Mouse (Mus musculus) Muller cell, postnatal 12 days (primary cell): Measurements from ENCODE around the gene Stx17.
A peak's percentile ranks its signal among the peaks of the same experiment; 100 is the strongest.

Experiments used
- DNase-seq: peaks from one replicate; pipeline ENCODE4 v3.0.0-alpha.2; 2015; ENCODE audit errors: inconsistent ontology term

Stx17 gene

DNA sequence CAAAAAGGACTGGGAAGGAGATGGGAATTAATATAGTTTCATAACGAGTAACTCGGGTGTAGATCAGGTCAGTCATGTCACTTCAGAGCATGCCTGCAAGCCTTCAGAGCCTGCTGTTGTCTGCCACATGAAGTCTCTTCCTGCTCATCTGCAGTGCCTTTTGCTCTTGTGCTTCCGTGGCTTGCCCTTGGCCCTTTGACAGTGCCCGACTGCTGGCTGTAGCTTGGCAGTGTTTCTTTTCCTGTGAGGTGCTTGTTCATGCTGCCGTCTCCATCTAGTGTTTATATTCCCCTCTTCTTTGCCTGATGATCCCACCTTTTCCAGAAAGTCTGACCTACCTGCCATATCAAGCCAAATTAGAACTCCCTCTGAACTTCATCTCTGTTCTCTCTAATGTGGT, 39.1 kb downstream of the Stx17 start:
- no peak for DNase-seq

DNA sequence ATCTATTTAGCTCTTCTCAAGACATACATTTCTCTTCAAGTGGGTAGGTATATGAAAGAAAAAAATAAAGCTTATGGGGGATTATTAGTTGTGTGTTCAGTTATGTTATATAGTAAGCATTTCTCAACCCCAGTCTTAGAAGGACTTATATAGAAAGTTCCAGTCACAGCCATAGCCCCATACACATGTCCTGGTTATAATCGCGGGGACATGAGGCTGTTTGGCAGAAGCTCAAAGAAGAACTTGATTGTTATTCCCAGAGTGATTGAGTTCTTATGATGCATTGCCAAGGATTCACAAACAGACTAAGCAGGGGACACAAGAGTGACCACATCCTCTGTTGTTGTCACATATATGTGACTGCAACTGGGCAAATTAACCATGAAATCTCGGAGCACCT, 51.0 kb downstream of the Stx17 start:
- no peak for DNase-seq

DNA sequence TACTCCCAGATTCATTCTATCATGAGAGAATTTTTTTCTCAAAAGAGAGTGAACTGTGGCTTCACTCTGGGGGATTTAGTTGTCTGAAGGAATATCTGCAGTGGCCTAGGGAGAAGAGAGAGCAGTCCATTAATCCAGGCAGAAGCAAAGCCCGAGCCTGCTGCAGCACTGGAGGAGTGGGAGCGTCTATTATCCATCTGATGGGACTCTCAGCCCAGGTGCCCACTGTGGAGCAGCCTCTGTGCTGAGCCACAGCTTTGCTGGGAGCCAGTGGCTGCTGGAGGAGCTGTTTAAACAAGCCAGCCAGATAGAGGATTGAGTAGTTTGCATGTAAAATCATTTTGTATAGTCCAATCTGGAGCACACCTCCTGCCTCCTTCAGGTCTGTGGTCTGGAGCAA, 56.2 kb downstream of the Stx17 start:
- no peak for DNase-seq

DNA sequence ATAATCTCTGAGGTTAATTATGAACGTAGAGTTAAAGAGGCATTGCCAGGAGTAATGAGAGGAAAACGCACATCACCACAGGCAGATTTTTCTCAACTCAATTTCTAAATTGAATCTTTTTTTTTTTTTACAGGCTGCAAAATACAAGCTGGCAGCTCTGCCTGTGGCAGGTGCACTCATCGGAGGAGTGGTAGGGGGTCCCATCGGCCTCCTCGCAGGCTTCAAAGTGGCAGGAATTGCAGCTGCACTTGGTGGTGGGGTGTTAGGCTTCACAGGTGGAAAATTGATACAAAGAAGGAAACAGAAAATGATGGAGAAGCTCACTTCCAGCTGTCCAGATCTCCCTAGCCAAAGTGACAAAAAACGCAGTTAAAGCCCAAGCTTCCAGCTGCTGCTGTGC, 56.7 kb downstream of the Stx17 start:
- DNase-seq: no peak

DNA sequence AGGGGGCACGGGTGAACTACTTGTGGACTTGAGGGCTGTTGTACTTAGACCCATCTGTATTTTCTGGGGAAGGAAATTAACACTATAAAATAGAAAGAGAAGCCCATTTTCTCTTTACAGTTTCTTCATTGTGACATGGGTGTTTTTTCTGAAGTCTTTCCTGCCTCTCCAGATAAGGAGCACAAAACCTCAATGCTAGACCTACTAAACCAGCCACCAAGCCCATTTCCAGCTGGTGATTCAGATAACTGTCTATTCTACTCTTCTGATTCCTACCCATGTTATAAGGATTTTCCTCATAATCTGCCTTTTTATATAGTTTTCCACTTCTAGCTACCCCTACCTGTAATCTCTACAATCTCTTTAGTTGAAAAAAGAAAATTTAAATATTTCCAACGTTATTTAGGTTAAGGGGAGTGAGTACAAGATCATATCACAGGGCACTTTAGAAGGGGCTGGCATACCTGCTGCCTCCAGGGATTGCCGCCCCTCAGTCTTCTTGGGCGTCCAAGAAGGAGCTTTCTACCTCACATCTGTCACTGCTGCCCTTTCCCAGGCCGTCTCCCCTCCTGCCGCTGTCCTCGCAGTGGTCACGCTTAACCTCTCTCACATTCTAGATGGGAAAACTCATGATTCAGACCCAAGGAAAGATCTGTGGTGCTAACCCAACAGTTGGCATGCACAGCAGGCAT, 57.5 kb downstream of the Stx17 start:
- DNase-seq: no peak

DNA sequence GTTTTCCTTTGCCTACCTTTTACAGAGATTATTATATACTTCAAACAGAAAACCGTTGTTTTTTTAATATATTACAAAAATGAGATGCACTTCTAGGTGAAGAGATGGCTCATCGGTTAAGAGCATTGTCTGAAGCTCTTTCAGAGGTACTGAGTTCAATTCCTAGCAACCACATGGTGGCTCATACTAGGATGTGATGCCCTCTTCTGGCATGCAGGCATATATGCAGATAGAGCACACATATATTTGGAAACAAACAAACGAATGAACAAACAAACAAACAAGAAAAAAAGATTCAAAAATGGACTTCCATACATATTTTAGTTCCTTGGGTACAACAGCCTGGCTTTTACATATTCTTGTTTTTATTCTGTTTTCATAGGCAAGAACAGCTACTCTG, 73.2 kb downstream of the Stx17 start:
- DNase-seq: no peak

DNA sequence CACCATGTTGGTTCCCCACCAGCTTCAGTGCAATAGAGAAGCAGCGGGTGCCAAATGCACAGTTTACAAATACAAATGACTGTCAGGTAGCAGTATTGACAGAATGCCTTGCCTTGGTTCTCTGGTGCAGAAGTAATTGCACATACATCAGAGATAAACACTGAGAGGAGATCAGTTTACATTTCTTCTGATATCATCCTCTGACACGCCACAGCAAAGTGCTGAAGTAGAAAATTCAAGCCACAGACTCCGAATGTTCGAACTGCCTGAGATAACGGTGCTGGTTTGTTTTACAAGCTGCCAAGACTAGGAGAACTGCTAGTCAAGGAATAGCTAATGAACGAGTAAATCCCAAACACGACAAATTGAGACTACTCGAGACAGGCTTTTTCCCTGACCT, 73.7 kb downstream of the Stx17 start:
- no peak for DNase-seq

DNA sequence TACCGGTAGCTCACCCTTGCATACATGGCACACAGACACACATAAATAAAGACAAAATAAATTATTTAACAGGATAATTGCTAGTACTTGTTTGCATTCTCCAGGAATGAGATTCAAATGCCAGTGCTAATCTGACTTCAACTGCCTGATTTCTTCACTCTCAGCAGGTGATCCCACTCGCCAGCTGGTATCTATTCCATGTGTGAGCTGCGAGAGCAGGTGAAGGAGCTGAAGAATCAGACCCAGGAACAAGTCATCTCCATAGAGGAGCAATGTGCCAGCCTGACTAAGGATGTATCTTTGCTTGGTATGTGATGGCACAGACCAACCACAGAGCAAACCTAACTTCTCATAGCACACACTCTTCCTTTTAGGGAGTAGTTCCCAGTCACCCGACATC, 78.8 kb downstream of the Stx17 start:
- no peak for DNase-seq

DNA sequence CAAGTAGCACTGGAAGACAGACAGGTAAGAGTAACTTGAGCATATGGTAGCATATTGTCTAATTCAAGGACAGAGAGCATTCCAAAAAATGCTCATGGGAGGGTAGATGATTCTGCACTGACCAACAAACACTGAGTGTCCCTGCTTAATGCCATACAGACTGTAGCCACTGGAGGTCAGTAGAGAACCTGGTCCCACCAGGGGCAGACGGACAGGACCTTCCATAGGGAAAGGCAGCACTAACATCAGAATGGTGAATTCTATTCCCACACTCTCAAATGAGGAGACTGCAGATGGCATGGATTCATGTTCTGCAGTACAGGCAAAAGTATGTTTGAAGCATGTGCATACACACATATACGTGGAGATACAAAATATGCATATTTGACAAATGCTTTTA, 100.5 kb downstream of the Stx17 start:
- peak; percentile 55 for DNase-seq

DNA sequence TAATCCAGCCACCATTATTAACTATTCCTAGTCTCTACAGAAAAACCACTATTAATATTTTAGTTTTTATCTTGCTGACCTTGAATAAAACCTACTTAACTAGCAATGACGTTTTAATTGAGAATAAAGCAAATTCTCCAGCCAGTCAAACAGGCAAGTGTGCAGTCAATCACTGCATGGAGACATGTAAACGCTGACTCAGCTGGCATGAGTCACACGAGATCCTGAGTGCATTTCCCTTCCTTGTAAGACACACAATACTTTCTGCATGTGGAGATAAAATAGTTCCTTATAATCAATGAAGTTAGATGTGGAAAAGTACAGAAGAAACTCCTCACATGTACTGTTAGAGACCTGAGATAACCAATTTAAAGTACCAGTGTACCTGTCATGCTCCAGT, 100.9 kb downstream of the Stx17 start:
- peak; percentile 12 for DNase-seq

DNA sequence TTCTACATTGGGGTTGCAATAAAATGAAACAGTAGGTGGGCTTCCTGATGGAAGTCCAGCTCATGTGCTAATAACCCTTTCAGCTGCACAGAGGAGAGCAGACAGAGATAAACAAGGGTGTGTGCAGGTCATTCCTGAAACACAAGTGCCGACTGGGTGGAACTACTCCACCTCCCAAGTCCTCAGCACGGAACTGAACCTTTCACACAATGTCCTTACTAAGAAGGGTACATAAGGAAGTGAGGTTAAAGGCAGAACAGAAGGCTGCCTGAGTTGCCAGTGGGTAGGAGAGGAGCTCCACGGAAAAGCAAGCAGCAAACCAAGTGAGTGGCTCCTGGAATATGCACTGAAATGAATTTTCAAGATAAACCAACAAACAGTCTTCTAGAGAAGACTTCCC, 102.1 kb downstream of the Stx17 start:
- no peak for DNase-seq
